Mouse (Mus musculus): Measurements from ENCODE around the gene Psap. TPM values are rescaled to one million over a fixed set of nuclear protein-coding genes. Genes with fewer than 3 reads are reported as not detected.

The Psap gene
- polyA plus RNA-seq, 1 experiment: 231 TPM

- no peak overlapping the region for H3K27ac ChIP-seq (ENCODE audit: insufficient read depth, low read depth, low read length)
- H3K4me1 ChIP-seq (ENCODE audit: control insufficient read depth, insufficient read depth, low read length): peaks cover 52% of the 10 kb centered on the region
- TF ChIP-seq CTCF (IDR thresholded peaks at IDR 0.05; ENCODE audit: insufficient read depth, low read depth, low read length) (no peak), POLR2A (IDR thresholded peaks at IDR 0.05; ENCODE audit: insufficient read depth, low read depth, low read length) (no peak)
- 81% methylated on average over 8 of the region's 8 CpGs for WGBS
- no peak overlapping the region for H3K4me3 ChIP-seq (ENCODE audit: insufficient read depth, low read depth, low read length)
These were observed 11.8 kb downstream of the Psap start for GRCm38 (mm10) chr10:60289216-60289615.

DNA sequence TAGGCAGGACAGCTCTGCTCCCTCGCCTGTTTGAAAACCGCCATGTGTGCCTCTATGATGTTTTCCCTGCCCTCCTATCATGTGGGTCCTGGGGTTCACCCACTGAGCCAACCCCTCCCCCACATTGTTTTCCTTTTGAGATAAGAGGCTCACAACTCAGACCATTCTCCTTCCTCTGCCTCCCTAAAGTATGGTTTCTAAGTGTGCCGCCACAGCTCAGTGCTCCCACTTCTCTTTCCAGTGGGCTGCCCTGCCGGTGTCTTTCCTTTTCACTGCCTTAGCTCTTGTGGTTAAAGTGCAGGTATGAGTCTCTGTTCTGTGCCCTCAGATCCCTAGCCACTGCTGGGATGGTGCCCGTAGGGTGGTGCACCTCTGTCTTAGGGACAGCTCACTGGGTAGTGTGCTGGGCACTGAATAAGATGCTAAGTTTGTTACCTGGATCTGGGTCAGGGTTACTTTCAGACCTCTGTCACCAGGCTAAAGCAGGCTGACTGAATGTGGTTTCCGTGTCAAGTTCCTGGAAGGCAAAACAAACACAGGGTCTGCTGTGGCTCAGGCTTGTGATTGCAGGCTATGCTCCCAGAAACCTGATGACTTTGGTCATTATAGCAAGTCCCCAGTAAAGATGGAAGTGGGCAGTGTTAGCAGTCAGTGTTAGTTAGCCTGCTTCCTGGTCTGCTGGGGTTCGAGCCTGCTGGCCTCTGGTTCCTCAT is 12.8 kb downstream of the Psap start:
- Histone ChIP-seq H3K27ac (ENCODE audit: insufficient read depth, low read depth, low read length) (no peak overlapping the region), H3K4me1 (ENCODE audit: control insufficient read depth, insufficient read depth, low read length) (peaks cover 51% of the 10 kb centered on the region), H3K4me3 (ENCODE audit: insufficient read depth, low read depth, low read length) (no peak overlapping the region)
- TF ChIP-seq CTCF (IDR thresholded peaks at IDR 0.05; ENCODE audit: insufficient read depth, low read depth, low read length) (no peak), POLR2A (IDR thresholded peaks at IDR 0.05; ENCODE audit: insufficient read depth, low read depth, low read length) (no peak)
- 54% methylated on average over 7 of the region's 7 CpGs for WGBS

DNA sequence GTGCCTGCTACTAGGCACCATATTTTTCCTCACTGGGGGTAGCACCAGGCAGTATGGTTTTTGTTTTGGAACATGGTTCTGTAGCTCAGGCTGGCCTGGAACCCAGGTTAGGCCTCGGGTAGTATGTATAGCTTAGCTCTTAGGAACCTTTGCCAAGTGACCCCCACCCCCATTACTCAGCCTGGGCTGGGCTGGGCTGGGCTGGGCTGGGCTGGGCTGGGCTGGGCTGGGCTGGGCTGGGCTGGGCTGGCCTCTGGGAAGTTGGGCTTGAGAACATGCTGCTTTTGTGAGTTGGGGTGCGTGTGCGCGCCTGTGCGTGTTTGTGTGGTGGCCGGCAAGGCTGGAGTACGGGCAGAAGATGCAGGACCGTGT is 13.3 kb downstream of the Psap start:
- WGBS: 77% methylated on average over 8 of the region's 8 CpGs
- Histone ChIP-seq H3K27ac (ENCODE audit: insufficient read depth, low read depth, low read length) (no peak overlapping the region), H3K4me3 (ENCODE audit: insufficient read depth, low read depth, low read length) (no peak overlapping the region), H3K4me1 (ENCODE audit: control insufficient read depth, insufficient read depth, low read length) (peaks cover 50% of the 10 kb centered on the region)
- TF ChIP-seq POLR2A (IDR thresholded peaks at IDR 0.05; ENCODE audit: insufficient read depth, low read depth, low read length) (no peak), CTCF (IDR thresholded peaks at IDR 0.05; ENCODE audit: insufficient read depth, low read depth, low read length) (no peak)

GRCm38 (mm10) chr10:60292209-60292608 is 14.8 kb downstream of the Psap start:
- WGBS: 85% methylated on average over 8 of the region's 8 CpGs
- Histone ChIP-seq H3K4me3 (ENCODE audit: insufficient read depth, low read depth, low read length) (no peak overlapping the region), H3K27ac (ENCODE audit: insufficient read depth, low read depth, low read length) (no peak overlapping the region), H3K4me1 (ENCODE audit: control insufficient read depth, insufficient read depth, low read length) (peaks cover 48% of the 10 kb centered on the region)
- no peak for TF ChIP-seq POLR2A (IDR thresholded peaks at IDR 0.05; ENCODE audit: insufficient read depth, low read depth, low read length)
- no peak for TF ChIP-seq CTCF (IDR thresholded peaks at IDR 0.05; ENCODE audit: insufficient read depth, low read depth, low read length)

GRCm38 (mm10) chr10:60294621-60295020 is 17.2 kb downstream of the Psap start:
- Histone ChIP-seq H3K4me3 (ENCODE audit: insufficient read depth, low read depth, low read length) (no peak overlapping the region), H3K27ac (ENCODE audit: insufficient read depth, low read depth, low read length) (peak overlapping the region; percentile 37; the same call in 1 of the 2 replicates), H3K4me1 (ENCODE audit: control insufficient read depth, insufficient read depth, low read length) (peaks cover 53% of the 10 kb centered on the region)
- TF ChIP-seq CTCF (IDR thresholded peaks at IDR 0.05; ENCODE audit: insufficient read depth, low read depth, low read length): no peak
- TF ChIP-seq POLR2A (IDR thresholded peaks at IDR 0.05; ENCODE audit: insufficient read depth, low read depth, low read length): no peak
- 65% methylated on average over 7 of the region's 7 CpGs for WGBS

DNA sequence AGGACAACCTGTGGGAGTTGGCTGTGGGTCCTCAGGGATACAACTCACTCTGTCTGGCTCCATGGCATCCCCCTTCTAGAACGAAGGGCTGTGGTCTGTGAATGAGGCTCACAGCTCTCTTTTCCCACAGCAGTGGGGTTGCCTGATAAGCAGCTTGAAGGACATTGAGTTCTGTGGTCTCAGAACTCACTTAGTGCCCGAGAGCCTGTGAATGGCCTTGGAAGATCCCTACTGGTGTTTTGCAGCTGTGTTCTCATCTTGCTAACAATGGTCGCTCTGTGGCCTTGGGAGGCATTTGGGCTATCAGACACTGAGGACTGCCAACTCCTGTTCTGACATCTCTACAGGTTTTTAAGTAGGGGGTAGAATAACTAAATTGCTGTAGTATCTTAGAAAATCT is 17.9 kb downstream of the Psap start:
- Histone ChIP-seq H3K4me1 (ENCODE audit: control insufficient read depth, insufficient read depth, low read length) (peaks cover 49% of the 10 kb centered on the region), H3K4me3 (ENCODE audit: insufficient read depth, low read depth, low read length) (no peak overlapping the region), H3K27ac (ENCODE audit: insufficient read depth, low read depth, low read length) (no peak overlapping the region; the same call in 1 of the 2 replicates)
- WGBS: 69% methylated on average over 3 of the region's 3 CpGs
- no peak for TF ChIP-seq POLR2A (IDR thresholded peaks at IDR 0.05; ENCODE audit: insufficient read depth, low read depth, low read length)
- TF ChIP-seq CTCF (IDR thresholded peaks at IDR 0.05; ENCODE audit: insufficient read depth, low read depth, low read length): no peak

GRCm38 (mm10) chr10:60296027-60296426 is 18.6 kb downstream of the Psap start:
- TF ChIP-seq POLR2A (IDR thresholded peaks at IDR 0.05; ENCODE audit: insufficient read depth, low read depth, low read length) (no peak), CTCF (IDR thresholded peaks at IDR 0.05; ENCODE audit: insufficient read depth, low read depth, low read length) (no peak)
- Histone ChIP-seq H3K4me1 (ENCODE audit: control insufficient read depth, insufficient read depth, low read length) (peaks cover 51% of the 10 kb centered on the region), H3K27ac (ENCODE audit: insufficient read depth, low read depth, low read length) (no peak overlapping the region), H3K4me3 (ENCODE audit: insufficient read depth, low read depth, low read length) (no peak overlapping the region)
- WGBS: 51% methylated on average over 9 of the region's 9 CpGs

DNA sequence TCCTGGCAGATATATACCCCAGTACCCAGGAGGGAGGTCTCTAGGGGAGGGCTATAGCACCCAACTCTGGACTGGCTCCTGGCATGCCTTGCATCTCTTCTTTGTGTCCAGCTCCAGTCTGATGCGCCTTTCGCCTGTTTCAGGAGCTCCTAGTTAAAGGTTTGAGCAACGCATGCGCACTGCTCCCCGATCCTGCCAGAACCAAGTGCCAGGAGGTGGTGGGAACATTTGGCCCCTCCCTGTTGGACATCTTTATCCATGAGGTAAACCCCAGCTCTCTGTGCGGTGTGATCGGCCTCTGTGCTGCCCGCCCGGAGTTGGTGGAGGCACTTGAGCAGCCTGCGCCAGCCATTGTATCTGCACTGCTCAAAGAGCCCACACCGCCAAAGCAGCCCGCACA is 22.2 kb downstream of the Psap start:
- peaks cover 48% of the 10 kb centered on the region for H3K4me1 ChIP-seq (ENCODE audit: control insufficient read depth, insufficient read depth, low read length)
- no peak overlapping the region for H3K4me3 ChIP-seq (ENCODE audit: insufficient read depth, low read depth, low read length)
- TF ChIP-seq POLR2A (IDR thresholded peaks at IDR 0.05; ENCODE audit: insufficient read depth, low read depth, low read length) (no peak), CTCF (IDR thresholded peaks at IDR 0.05; ENCODE audit: insufficient read depth, low read depth, low read length) (no peak)
- 85% methylated on average over 12 of the region's 12 CpGs for WGBS
- no peak overlapping the region for H3K27ac ChIP-seq (ENCODE audit: insufficient read depth, low read depth, low read length)

- 82% methylated on average over 17 of the region's 17 CpGs for WGBS
- Histone ChIP-seq H3K4me1 (ENCODE audit: control insufficient read depth, insufficient read depth, low read length) (peaks cover 21% of the 10 kb centered on the region), H3K27ac (ENCODE audit: insufficient read depth, low read depth, low read length) (no peak overlapping the region), H3K4me3 (ENCODE audit: insufficient read depth, low read depth, low read length) (no peak overlapping the region)
- TF ChIP-seq POLR2A (IDR thresholded peaks at IDR 0.05; ENCODE audit: insufficient read depth, low read depth, low read length) (no peak), CTCF (IDR thresholded peaks at IDR 0.05; ENCODE audit: insufficient read depth, low read depth, low read length) (no peak)
These were observed 26.0 kb downstream of the Psap start for GRCm38 (mm10) chr10:60303419-60303818.
